Mouse (Mus musculus) hindbrain, embryonic 11.5 days (tissue): ENCODE measurements around the gene Olfr1. TPM values are rescaled to one million over a fixed set of nuclear protein-coding genes. Genes with fewer than 3 reads are reported as not detected.

Experiments used
- ATAC-seq: fragments of 200-750 bp; cut with Nextera tagmentation; 2 replicates; pipeline ENCODE4 v1.8.0; 2017; ENCODE audit warnings: mild to moderate bottlenecking, moderate TSS enrichment, moderate library complexity; ENCODE audit not compliant: low FRiP score
- DNase-seq: peaks from one replicate; pipeline ENCODE4 v3.0.0-alpha.2; 2015; ENCODE audit warnings: low spot score
- H3K27ac ChIP-seq: fragments of 300-500 bp; sonication (generic); 2 replicates; pipeline ENCODE4 v1.5.1; 2014; ENCODE audit warnings: mild to moderate bottlenecking, low read depth, low read length
- H3K27me3 ChIP-seq: fragments of 300-500 bp; sonication (generic); 2 replicates; pipeline ENCODE4 v1.6.1; 2014; ENCODE audit warnings: mild to moderate bottlenecking, low read length, moderate library complexity, mixed read lengths; ENCODE audit not compliant: control insufficient read depth, insufficient read depth
- H3K36me3 ChIP-seq: fragments of 300-500 bp; sonication (generic); 2 replicates; pipeline ENCODE4 v1.6.1; 2014; ENCODE audit warnings: mild to moderate bottlenecking, low read length, moderate library complexity, mixed read lengths; ENCODE audit not compliant: control insufficient read depth, insufficient read depth
- H3K4me1 ChIP-seq: fragments of 300-500 bp; sonication (generic); replicated peaks from 2 replicates; pipeline ENCODE4 v1.6.1; 2014; ENCODE audit warnings: low read length, mixed read lengths; ENCODE audit not compliant: control insufficient read depth, insufficient read depth
- H3K4me2 ChIP-seq: fragments of 300-500 bp; sonication (generic); replicated peaks from 2 replicates; pipeline ENCODE4 v1.6.1; 2014; ENCODE audit warnings: mild to moderate bottlenecking, low read depth, low read length
- H3K4me3 ChIP-seq: fragments of 300-500 bp; sonication (generic); 2 replicates; pipeline ENCODE4 v1.5.1; 2014; ENCODE audit warnings: low read depth, low read length
- H3K9ac ChIP-seq: fragments of 300-500 bp; sonication (generic); 2 replicates; pipeline ENCODE4 v1.6.1; 2014; ENCODE audit warnings: low read depth, low read length
- H3K9me3 ChIP-seq: fragments of 300-500 bp; sonication (generic); 2 replicates; pipeline ENCODE4 v1.6.1; 2016; ENCODE audit warnings: low read length; ENCODE audit not compliant: control insufficient read depth
- WGBS: fragments of 180-500 bp; shearing (Covaris S2); extraction: QIAGEN DNeasy Blood & Tissue Kit; methylation state at CpG from one replicate; pipeline ENCODE4 v1.1.7; 2014; 5-methylcytosine and 5-hydroxymethylcytosine counted together
- polyA plus RNA-seq: library from polyadenylated mRNA; unstranded; fragments of >200 nt; fragmentation: Nextera tagmentation; extraction: Ambion mirVana; gene quantifications from 2 replicates; pipeline ENCODE4 v1.2.1, GENCODE M21; 2014

The Olfr1 gene
- polyA plus RNA-seq: not detected in 2 replicates

DNA sequence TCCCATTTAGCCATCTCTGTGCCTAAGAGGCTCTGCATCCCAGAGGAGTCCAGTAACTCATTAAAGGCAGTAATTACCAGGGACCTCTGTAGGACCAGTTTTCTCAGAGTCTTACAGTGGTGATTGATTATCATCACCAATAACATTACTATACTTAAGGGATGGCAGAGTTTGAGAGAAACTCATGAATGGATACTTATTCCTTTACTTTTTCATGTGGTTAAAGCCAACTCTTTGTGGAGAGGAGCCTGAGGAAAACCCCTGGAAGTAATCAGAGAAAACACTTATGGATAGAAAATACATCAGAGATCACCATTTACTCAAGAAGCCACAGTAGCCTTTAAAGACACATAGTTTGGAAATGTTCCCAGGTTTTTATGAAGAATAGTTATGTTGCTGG lies at the start of gene Olfr1:
Olfr1 (minus strand) TSS at position 101 of the 400 bp plus-strand sequence.
- Histone ChIP-seq H3K4me2 (no peak within 1 kb of the TSS), H3K4me3 (no peak within 1 kb of the TSS), H3K9ac (no peak within 1 kb of the TSS), H3K36me3 (no peaks in the 10 kb centered on the region), H3K27me3 (no peaks in the 10 kb centered on the region), H3K27ac (no peak within 1 kb of the TSS), H3K9me3 (no peaks in the 10 kb centered on the region), H3K4me1 (no peaks in the 10 kb centered on the region)
- ATAC-seq: no peak
- DNase-seq: no peak

GRCm38 (mm10) chr11:73428377-73428776 lies 29.0 kb upstream of the Olfr1 start, which contains the start of gene Olfr378:
TSS of gene Olfr378 (minus strand) at chr11:73428477.
- no peak for ATAC-seq
- Histone ChIP-seq H3K4me2 (no peak within 1 kb of the TSS), H3K27me3 (no peaks in the 10 kb centered on the region), H3K9ac (no peak within 1 kb of the TSS), H3K4me1 (no peaks in the 10 kb centered on the region), H3K27ac (no peak within 1 kb of the TSS), H3K36me3 (no peaks in the 10 kb centered on the region), H3K9me3 (peaks cover 3% of the 10 kb centered on the region), H3K4me3 (no peak within 1 kb of the TSS)
- DNase-seq: no peak
- WGBS: 94% methylated on average over 1 of the region's 1 CpGs

DNA sequence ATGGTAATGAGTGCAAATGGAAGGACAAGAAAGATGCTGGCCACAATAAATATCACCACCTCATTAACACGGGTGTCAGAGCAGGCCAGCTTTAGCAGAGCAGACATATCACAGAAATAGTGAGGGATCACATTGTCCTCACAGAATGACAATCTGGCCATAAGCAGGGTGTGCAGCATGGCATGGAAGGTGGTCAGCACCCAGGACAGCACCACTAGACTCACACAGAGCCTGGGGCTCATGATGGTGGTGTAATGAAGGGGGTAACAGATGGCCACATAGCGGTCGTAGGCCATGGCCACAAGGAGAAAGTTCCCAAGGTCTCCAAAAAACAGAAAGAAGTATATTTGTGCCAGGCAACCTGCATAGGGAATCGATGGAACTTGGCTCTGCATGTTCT lies 4.0 kb downstream of the Olfr1 start:
- H3K36me3 ChIP-seq: no peaks in the 10 kb centered on the region
- H3K27ac ChIP-seq: no peak overlapping the region
- 80% methylated on average over 4 of the region's 4 CpGs for WGBS
- ATAC-seq (no peak), DNase-seq (no peak)
- no peaks in the 10 kb centered on the region for H3K9me3 ChIP-seq
- H3K27me3 ChIP-seq: no peaks in the 10 kb centered on the region
- no peak overlapping the region for H3K4me3 ChIP-seq
- no peak overlapping the region for H3K9ac ChIP-seq
- H3K4me2 ChIP-seq: no peak overlapping the region
- no peaks in the 10 kb centered on the region for H3K4me1 ChIP-seq

DNA sequence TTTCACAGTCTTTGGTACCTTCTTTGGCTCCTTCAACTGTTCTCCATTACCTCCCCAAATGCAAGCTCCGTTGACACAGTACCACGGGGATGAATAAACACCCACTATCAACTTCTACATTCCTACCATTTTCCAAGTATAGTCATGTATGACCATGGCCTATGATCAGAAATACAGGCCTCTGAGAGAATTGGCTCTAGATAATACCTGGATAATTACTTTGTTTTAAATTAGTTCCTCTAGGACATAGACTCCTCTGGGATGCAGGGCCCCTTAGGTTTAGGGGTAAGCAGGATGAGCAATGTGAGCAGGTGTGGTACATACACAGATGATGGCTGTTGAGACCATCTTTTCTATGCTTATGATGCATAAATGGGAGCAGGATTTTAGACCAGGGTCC lies 28.5 kb downstream of the Olfr1 start, which contains the start of gene Olfr376:
Olfr376 (plus strand) TSS at position 301 of the 400 bp plus-strand sequence.
- Histone ChIP-seq H3K27ac (no peak within 1 kb of the TSS), H3K27me3 (no peaks in the 10 kb centered on the region), H3K9ac (no peak within 1 kb of the TSS), H3K4me2 (no peak within 1 kb of the TSS), H3K4me3 (no peak within 1 kb of the TSS), H3K36me3 (no peaks in the 10 kb centered on the region), H3K9me3 (no peaks in the 10 kb centered on the region), H3K4me1 (no peaks in the 10 kb centered on the region)
- 94% methylated on average over 2 of the region's 2 CpGs for WGBS
- no peak for ATAC-seq
- DNase-seq: no peak

DNA sequence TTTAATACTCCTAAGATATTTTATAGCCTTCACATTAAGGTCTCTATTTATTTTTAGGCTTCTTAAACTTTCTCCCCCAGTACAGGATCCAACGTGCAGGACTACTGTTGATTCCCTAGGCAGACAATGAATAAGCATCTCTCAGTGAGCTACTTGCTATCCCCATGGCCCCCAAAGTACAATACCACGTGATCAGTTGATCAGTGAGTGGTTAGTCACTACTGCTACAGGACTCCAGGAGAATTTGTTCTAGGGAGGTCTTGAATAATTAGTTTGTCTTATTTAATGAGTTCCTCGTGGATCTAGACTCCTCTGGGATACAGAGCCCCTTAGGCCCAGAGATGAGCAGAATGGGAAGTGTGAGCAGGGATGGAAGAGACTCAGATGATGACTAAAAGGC lies 48.9 kb downstream of the Olfr1 start, which contains the start of gene Olfr20:
Olfr20 (plus strand) TSS at position 301 of the 400 bp plus-strand sequence.
- Histone ChIP-seq H3K4me3 (no peak within 1 kb of the TSS), H3K4me1 (no peaks in the 10 kb centered on the region), H3K27ac (no peak within 1 kb of the TSS), H3K27me3 (no peaks in the 10 kb centered on the region), H3K4me2 (no peak within 1 kb of the TSS), H3K9me3 (no peaks in the 10 kb centered on the region), H3K9ac (no peak within 1 kb of the TSS), H3K36me3 (no peaks in the 10 kb centered on the region)
- no peak for ATAC-seq
- no peak for DNase-seq
- 53% methylated on average over 3 of the region's 3 CpGs for WGBS

Other genes starting within 250 kb of the Olfr1 start
- 0.45 TPM in 2 replicates for gene P2rx5, start 239.2 kb downstream of the Olfr1 start, polyA plus RNA-seq
- gene Emc6, start 222.6 kb downstream of the Olfr1 start, polyA plus RNA-seq: 132 and 134 TPM in 2 replicates
- gene Tax1bp3, start 222.5 kb downstream of the Olfr1 start, polyA plus RNA-seq: 221 and 223 TPM in 2 replicates
- 19.1 and 25.2 TPM in 2 replicates for gene Ctns, start 200.6 kb downstream of the Olfr1 start, polyA plus RNA-seq
- gene Shpk, start 200.2 kb downstream of the Olfr1 start, polyA plus RNA-seq: 0.99 and 1.2 TPM in 2 replicates
- 0.13 TPM in 1 of 2 replicates, not detected in the other for gene Trpv1, start 165.3 kb downstream of the Olfr1 start, polyA plus RNA-seq
- gene Trpv3, start 132.2 kb downstream of the Olfr1 start, polyA plus RNA-seq: 0.03 TPM in 1 of 2 replicates, not detected in the other
- 0.56 and 0.97 TPM in 2 replicates for gene Aspa, start 70.0 kb downstream of the Olfr1 start, polyA plus RNA-seq
- gene Gm49340, start 69.9 kb downstream of the Olfr1 start, polyA plus RNA-seq: not detected in 2 replicates
- gene Spata22, start 69.9 kb downstream of the Olfr1 start, polyA plus RNA-seq: not detected in 2 replicates
- not detected in 2 replicates for gene Olfr20, start 48.8 kb downstream of the Olfr1 start, polyA plus RNA-seq
- gene Olfr376, start 28.4 kb downstream of the Olfr1 start, polyA plus RNA-seq: not detected in 2 replicates
- gene Olfr378, start 28.9 kb upstream of the Olfr1 start, polyA plus RNA-seq: not detected in 2 replicates
- gene Olfr380, start 57.9 kb upstream of the Olfr1 start, polyA plus RNA-seq: not detected in 2 replicates
- gene Olfr381, start 92.0 kb upstream of the Olfr1 start, polyA plus RNA-seq: not detected in 2 replicates
- gene Olfr382, start 117.6 kb upstream of the Olfr1 start, polyA plus RNA-seq: not detected in 2 replicates
- not detected in 2 replicates for gene Olfr385, start 193.4 kb upstream of the Olfr1 start, polyA plus RNA-seq
- gene Olfr384, start 199.0 kb upstream of the Olfr1 start, polyA plus RNA-seq: not detected in 2 replicates